ENCODE assay signal across 1 mouse cellular context in the genomic region with DNA sequence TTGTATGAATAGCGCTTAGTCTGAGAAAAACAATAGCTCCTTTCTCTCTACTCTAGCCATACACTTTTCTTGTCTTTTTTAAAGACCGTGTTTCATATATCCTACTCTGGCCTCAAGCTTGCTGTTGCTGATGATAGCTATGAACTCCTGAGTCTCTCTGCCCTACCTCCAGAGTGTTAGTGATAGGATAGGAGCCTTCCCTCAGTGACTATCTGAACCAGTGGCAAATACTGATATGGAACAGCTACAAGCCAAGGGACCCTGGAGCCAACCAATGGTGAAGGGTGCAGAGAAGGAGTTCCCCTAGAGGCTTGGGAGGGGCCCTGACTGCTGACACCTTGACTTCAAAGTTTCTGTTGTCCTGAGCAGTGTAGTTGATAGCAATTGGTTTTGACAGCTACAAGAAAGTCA.
A peak's percentile ranks its signal among the peaks of the same experiment; 100 is the strongest.
TF ChIP-seq lines count a peak whose summit lies in the region.

No protein-coding gene starts in this region.

TF ChIP-seq in MEL, 35 proteins besides CTCF, POLR2A, EP300 and RAD21 (continued from another document):
- TF ChIP-seq MAX (IDR thresholded peaks at IDR 0.05; ENCODE audit: low read length) (peak; percentile 60; the same call in 1 of the 2 replicates), MAZ (IDR thresholded peaks at IDR 0.05; ENCODE audit: low read depth, low read length) (peak; percentile 82; the same call in 1 of the 2 replicates), BHLHE40 (IDR thresholded peaks at IDR 0.05; ENCODE audit: borderline replicate concordance, low read depth, low read length) (no peak), HCFC1 (IDR thresholded peaks at IDR 0.05; ENCODE audit: low read depth, low read length) (peak; percentile 59; the same call in 1 of the 2 replicates), CHD2 (IDR thresholded peaks at IDR 0.05; ENCODE audit: low read length) (no peak; the same call in 1 of the 2 replicates), GATA1 (IDR thresholded peaks at IDR 0.05; ENCODE audit: low read depth, low read length) (peak; percentile 94), NELFE (IDR thresholded peaks at IDR 0.05; ENCODE audit: low read depth, low read length) (peak; percentile 48; the same call in 1 of the 2 replicates), ZMIZ1 (IDR thresholded peaks at IDR 0.05; ENCODE audit: low read depth, low read length) (peak; percentile 92), RCOR1 (IDR thresholded peaks at IDR 0.05; ENCODE audit: low read depth, low read length) (peak; percentile 73; the same call in 1 of the 2 replicates), MXI1 (IDR thresholded peaks at IDR 0.05; ENCODE audit: low read depth, low read length) (peak; percentile 56), UBTF (IDR thresholded peaks at IDR 0.05; ENCODE audit: borderline replicate concordance, insufficient read depth, low read depth, low read length) (0 out of 2 replicates have a peak, but pooled peaks have one; percentile 66), ZNF384 (IDR thresholded peaks at IDR 0.05; ENCODE audit: low read depth, low read length) (no peak), TBP (IDR thresholded peaks at IDR 0.05; ENCODE audit: low read depth, low read length) (peak; percentile 89), ETS1 (IDR thresholded peaks at IDR 0.05; ENCODE audit: low read depth, low read length) (peak; percentile 80), TCF12 (IDR thresholded peaks at IDR 0.05; ENCODE audit: low read depth, low read length) (peak; percentile 87), ELF1 (IDR thresholded peaks at IDR 0.05; ENCODE audit: low read depth, low read length) (peak; percentile 36; the same call in 1 of the 2 replicates)
